Mouse (Mus musculus) myocyte (in vitro differentiated cells): ENCODE results near the gene Islr.

Experiments used
- E2F4 ChIP-seq: IDR thresholded peaks from one replicate; pipeline ENCODE4 v1.6.1; 2011; ENCODE audit warnings: mild to moderate bottlenecking, control low read depth, moderate library complexity; ENCODE audit not compliant: insufficient read depth
- MAX ChIP-seq: IDR thresholded peaks from one replicate; pipeline ENCODE4 v1.6.1; 2011; ENCODE audit warnings: low read depth, mild to moderate bottlenecking, control low read depth
- POLR2A ChIP-seq: IDR thresholded peaks from one replicate; pipeline ENCODE4 v1.6.1; 2011; ENCODE audit warnings: low read depth, mild to moderate bottlenecking, control low read depth, moderate library complexity; ENCODE audit not compliant: insufficient read length
- TCF12 ChIP-seq: IDR thresholded peaks from one replicate; pipeline ENCODE4 v1.6.1; 2011; ENCODE audit warnings: mild to moderate bottlenecking, control low read depth; ENCODE audit not compliant: poor library complexity, insufficient read depth, severe bottlenecking

- TF ChIP-seq E2F4 (no peak), TCF12 (no peak), POLR2A (no peak), MAX (no peak)
Measured at GRCm38 (mm10) chr9:58242696-58243095, 38.6 kb upstream of the Islr start.
